Mouse (Mus musculus) intestine, embryonic 16.5 days (tissue): ENCODE measurements at regions not wholly inside any gene's neighbourhood (a gene's known extent, or its start where the extent isn't known, plus 50 kb on each side); places are given as distances from the start of the nearest gene placed in this dataset.

ENCODE experiments used
- ATAC-seq: fragments of 200-750 bp; cut with Nextera tagmentation; 2 replicates; pipeline ENCODE4 v1.8.0; 2017; ENCODE audit warnings: moderate TSS enrichment, moderate library complexity
- H3K27ac ChIP-seq: fragments of 300-500 bp; sonication (generic); 2 replicates; pipeline ENCODE4 v1.5.1; 2014; ENCODE audit warnings: mild to moderate bottlenecking, low read length
- H3K27me3 ChIP-seq: fragments of 300-500 bp; sonication (generic); replicated peaks from 2 replicates; pipeline ENCODE4 v1.6.1; 2014; ENCODE audit warnings: low read length, control low read depth, mixed read lengths; ENCODE audit not compliant: control insufficient read depth, insufficient read depth
- H3K36me3 ChIP-seq: fragments of 300-500 bp; sonication (generic); 2 replicates; pipeline ENCODE4 v1.6.1; 2014; ENCODE audit warnings: low read length, control low read depth; ENCODE audit not compliant: control insufficient read depth, insufficient read depth
- H3K4me1 ChIP-seq: fragments of 300-500 bp; sonication (generic); 2 replicates; pipeline ENCODE4 v1.6.1; 2014; ENCODE audit warnings: low read length, control low read depth, mixed read lengths; ENCODE audit not compliant: control insufficient read depth, insufficient read depth
- H3K4me2 ChIP-seq: fragments of 300-500 bp; sonication (generic); 2 replicates; pipeline ENCODE4 v1.6.1; 2014; ENCODE audit warnings: low read depth, low read length, control low read depth
- H3K4me3 ChIP-seq: fragments of 300-500 bp; sonication (generic); 2 replicates; pipeline ENCODE4 v1.5.1; 2014; ENCODE audit warnings: mild to moderate bottlenecking, low read length
- H3K9ac ChIP-seq: fragments of 300-500 bp; sonication (generic); 2 replicates; pipeline ENCODE4 v1.6.1; 2014; ENCODE audit warnings: low read depth, low read length
- H3K9me3 ChIP-seq: fragments of 300-500 bp; sonication (generic); 2 replicates; pipeline ENCODE4 v1.6.1; 2016; ENCODE audit warnings: low read length, control low read depth; ENCODE audit not compliant: control insufficient read depth
- WGBS: fragments of 180-500 bp; shearing (Covaris S2); extraction: QIAGEN DNeasy Blood & Tissue Kit; methylation state at CpG from one replicate; pipeline ENCODE4 v1.1.7; 2014; 5-methylcytosine and 5-hydroxymethylcytosine counted together

- no peaks in the 10 kb centered on the region for H3K27me3 ChIP-seq
- ATAC-seq, result no peak
- H3K4me2 ChIP-seq, result no peak overlapping the region
- H3K36me3 ChIP-seq, result no peaks in the 10 kb centered on the region
- WGBS, result 52% methylated on average over 3 of the region's 3 CpGs
- no peak overlapping the region for H3K9ac ChIP-seq
- H3K4me1 ChIP-seq, result no peaks in the 10 kb centered on the region
- H3K4me3 ChIP-seq, result no peak overlapping the region
- H3K27ac ChIP-seq, result no peak overlapping the region
- no peaks in the 10 kb centered on the region for H3K9me3 ChIP-seq
These were observed 84.9 kb upstream of the Plxnc1 start for GRCm38 (mm10) chr10:95029554-95029953.

GRCm38 (mm10) chr10:95025569-95026327 lies 81.1 kb upstream of the Plxnc1 start:
- no peak for ATAC-seq
- Histone ChIP-seq H3K4me3 (no peak overlapping the region), H3K4me1 (no peaks in the 10 kb centered on the region), H3K4me2 (no peak overlapping the region), H3K36me3 (no peaks in the 10 kb centered on the region), H3K9ac (no peak overlapping the region), H3K27me3 (no peaks in the 10 kb centered on the region), H3K9me3 (no peaks in the 10 kb centered on the region), H3K27ac (no peak overlapping the region)
- 82% methylated on average over 12 of the region's 12 CpGs for WGBS

GRCm38 (mm10) chr10:95021209-95021608 lies 76.6 kb upstream of the Plxnc1 start:
- H3K27ac ChIP-seq, result no peak overlapping the region
- WGBS, result 67% methylated on average over 1 of the region's 1 CpGs
- ATAC-seq, result no peak

GRCm38 (mm10) chr10:95016896-95017295 lies 72.3 kb upstream of the Plxnc1 start:
- Histone ChIP-seq H3K27me3 (no peaks in the 10 kb centered on the region), H3K36me3 (no peaks in the 10 kb centered on the region), H3K9me3 (no peaks in the 10 kb centered on the region), H3K4me2 (no peak overlapping the region), H3K27ac (no peak overlapping the region), H3K9ac (no peak overlapping the region), H3K4me1 (no peaks in the 10 kb centered on the region), H3K4me3 (no peak overlapping the region)
- ATAC-seq, result no peak
- WGBS, result 91% methylated on average over 7 of the region's 7 CpGs

More at GRCm38 (mm10) chr10:95021209-95021608, 76.6 kb upstream of the Plxnc1 start:
- H3K27me3 ChIP-seq, result no peaks in the 10 kb centered on the region
- H3K9me3 ChIP-seq, result no peaks in the 10 kb centered on the region
- no peak overlapping the region for H3K4me3 ChIP-seq
- no peaks in the 10 kb centered on the region for H3K4me1 ChIP-seq
- no peak overlapping the region for H3K4me2 ChIP-seq
- no peak overlapping the region for H3K9ac ChIP-seq
- H3K36me3 ChIP-seq, result no peaks in the 10 kb centered on the region

GRCm38 (mm10) chr10:95015298-95015951 lies 70.8 kb upstream of the Plxnc1 start:
- Histone ChIP-seq H3K9me3 (no peaks in the 10 kb centered on the region), H3K4me3 (no peak overlapping the region), H3K9ac (no peak overlapping the region), H3K27me3 (no peaks in the 10 kb centered on the region), H3K27ac (no peak overlapping the region), H3K4me1 (no peaks in the 10 kb centered on the region), H3K36me3 (no peaks in the 10 kb centered on the region), H3K4me2 (no peak overlapping the region)
- no peak for ATAC-seq
- 90% methylated on average over 9 of the region's 9 CpGs for WGBS

GRCm38 (mm10) chr10:95013946-95014345 lies 69.3 kb upstream of the Plxnc1 start:
- Histone ChIP-seq H3K9ac (no peak overlapping the region), H3K27ac (no peak overlapping the region), H3K9me3 (no peaks in the 10 kb centered on the region), H3K4me1 (no peaks in the 10 kb centered on the region), H3K4me3 (no peak overlapping the region), H3K36me3 (no peaks in the 10 kb centered on the region), H3K4me2 (no peak overlapping the region), H3K27me3 (no peaks in the 10 kb centered on the region)
- no peak for ATAC-seq
- 78% methylated on average over 4 of the region's 4 CpGs for WGBS

- H3K27ac ChIP-seq, result no peak overlapping the region
- no peak overlapping the region for H3K9ac ChIP-seq
- no peak overlapping the region for H3K4me3 ChIP-seq
- no peaks in the 10 kb centered on the region for H3K27me3 ChIP-seq
- WGBS, result 89% methylated on average over 11 of the region's 11 CpGs
- H3K4me1 ChIP-seq, result no peaks in the 10 kb centered on the region
- ATAC-seq, result no peak
- no peaks in the 10 kb centered on the region for H3K36me3 ChIP-seq
- H3K9me3 ChIP-seq, result no peaks in the 10 kb centered on the region
- no peak overlapping the region for H3K4me2 ChIP-seq
These were observed 68.7 kb upstream of the Plxnc1 start for GRCm38 (mm10) chr10:95013213-95013915.

- Histone ChIP-seq H3K27ac (no peak overlapping the region), H3K4me3 (no peak overlapping the region), H3K4me2 (no peak overlapping the region), H3K4me1 (no peaks in the 10 kb centered on the region), H3K9me3 (no peaks in the 10 kb centered on the region), H3K9ac (no peak overlapping the region), H3K36me3 (no peaks in the 10 kb centered on the region), H3K27me3 (no peaks in the 10 kb centered on the region)
- 94% methylated on average over 6 of the region's 6 CpGs for WGBS
- no peak for ATAC-seq
These were observed 65.7 kb upstream of the Plxnc1 start for GRCm38 (mm10) chr10:95010333-95010732.

GRCm38 (mm10) chr10:95009081-95009480 lies 64.4 kb upstream of the Plxnc1 start:
- no peak for ATAC-seq
- Histone ChIP-seq H3K4me1 (no peaks in the 10 kb centered on the region), H3K9me3 (no peaks in the 10 kb centered on the region), H3K36me3 (no peaks in the 10 kb centered on the region), H3K27ac (no peak overlapping the region), H3K9ac (no peak overlapping the region), H3K27me3 (no peaks in the 10 kb centered on the region), H3K4me3 (no peak overlapping the region), H3K4me2 (no peak overlapping the region)
- 74% methylated on average over 1 of the region's 1 CpGs for WGBS
